Mouse (Mus musculus): Measurements from ENCODE around the gene Tifa. TPM values are rescaled to one million over a fixed set of nuclear protein-coding genes. Genes with fewer than 3 reads are reported as not detected.

Gene Tifa
- total RNA-seq, 2 experiments from 2014 or later, result 1.7 to 2.7 TPM

GRCm38 (mm10) chr3:127788038-127788437, 1.6 kb upstream of the Tifa start:
- DNase-seq, result no peak

- no peak for DNase-seq
Observed at GRCm38 (mm10) chr3:127788919-127789318, 686 bp upstream of the Tifa start.

- peak; percentile 21 for DNase-seq
Observed at GRCm38 (mm10) chr3:127790234-127791055, 840 bp downstream of the Tifa start.

GRCm38 (mm10) chr3:127791056-127791483, 1.5 kb downstream of the Tifa start:
- DNase-seq, result no peak

GRCm38 (mm10) chr3:127791595-127792561, 2.3 kb downstream of the Tifa start:
- no peak for DNase-seq

- DNase-seq, result no peak
Observed at GRCm38 (mm10) chr3:127793022-127793421, 3.4 kb downstream of the Tifa start.

GRCm38 (mm10) chr3:127795762-127796161, 6.2 kb downstream of the Tifa start:
- DNase-seq, result no peak

- DNase-seq, result no peak
Observed at GRCm38 (mm10) chr3:127796271-127796670, 6.7 kb downstream of the Tifa start.

- DNase-seq, result no peak
Observed at GRCm38 (mm10) chr3:127801162-127801561, 11.6 kb downstream of the Tifa start.

- DNase-seq, result no peak
Observed at GRCm38 (mm10) chr3:127802814-127803213, 13.2 kb downstream of the Tifa start.

GRCm38 (mm10) chr3:127804439-127804838, 14.8 kb downstream of the Tifa start:
- no peak for DNase-seq

GRCm38 (mm10) chr3:127805071-127805470, 15.5 kb downstream of the Tifa start:
- no peak for DNase-seq

GRCm38 (mm10) chr3:127805991-127806390, 16.4 kb downstream of the Tifa start:
- no peak for DNase-seq

GRCm38 (mm10) chr3:127807846-127808245, 18.2 kb downstream of the Tifa start:
- no peak for DNase-seq

- DNase-seq, result no peak
Observed at GRCm38 (mm10) chr3:127809103-127809502, 19.5 kb downstream of the Tifa start.

GRCm38 (mm10) chr3:127817120-127817683, 27.6 kb downstream of the Tifa start:
- DNase-seq, result no peak

GRCm38 (mm10) chr3:127818694-127819663, 29.4 kb downstream of the Tifa start:
- DNase-seq, result no peak

- no peak for DNase-seq
Observed at GRCm38 (mm10) chr3:127820400-127820799, 30.8 kb downstream of the Tifa start.

- no peak for DNase-seq
Observed at GRCm38 (mm10) chr3:127821209-127821608, 31.6 kb downstream of the Tifa start.

- no peak for DNase-seq
Observed at GRCm38 (mm10) chr3:127823886-127824863, 34.6 kb downstream of the Tifa start.
